Mouse (Mus musculus) midbrain, postnatal 0 days (tissue): ENCODE results near the gene Plagl2. TPM values are rescaled to one million over a fixed set of nuclear protein-coding genes. Genes with fewer than 3 reads are reported as not detected.

Source experiments
- ATAC-seq: fragments of 200-750 bp; cut with Nextera tagmentation; 2 replicates; pipeline ENCODE4 v1.8.0; 2017; ENCODE audit warnings: moderate number of reproducible peaks, mild to moderate bottlenecking, moderate TSS enrichment, moderate library complexity; ENCODE audit not compliant: low FRiP score
- DNase-seq: peaks from one replicate; pipeline ENCODE4 v3.0.0-alpha.2; 2015; ENCODE audit warnings: low spot score
- H3K27ac ChIP-seq: fragments of 300-500 bp; sonication (generic); 2 replicates; pipeline ENCODE4 v1.5.1; 2014; ENCODE audit warnings: low read depth, mild to moderate bottlenecking, low read length, mixed read lengths
- H3K27me3 ChIP-seq: fragments of 300-500 bp; sonication (generic); 2 replicates; pipeline ENCODE4 v1.6.1; 2014; ENCODE audit warnings: low read length, control low read depth, mixed read lengths; ENCODE audit not compliant: insufficient read depth
- H3K36me3 ChIP-seq: fragments of 300-500 bp; sonication (generic); 2 replicates; pipeline ENCODE4 v1.6.1; 2014; ENCODE audit warnings: low read length, control low read depth, mixed read lengths; ENCODE audit not compliant: insufficient read depth
- H3K4me1 ChIP-seq: fragments of 300-500 bp; sonication (generic); 2 replicates; pipeline ENCODE4 v1.6.1; 2014; ENCODE audit warnings: mild to moderate bottlenecking, control low read depth, antibody characterized with exemption, low read length, mixed read lengths; ENCODE audit not compliant: insufficient read depth
- H3K4me2 ChIP-seq: fragments of 300-500 bp; sonication (generic); 2 replicates; pipeline ENCODE4 v1.6.1; 2014; ENCODE audit warnings: low read depth, mild to moderate bottlenecking, low read length, mixed read lengths; ENCODE audit not compliant: poor library complexity, severe bottlenecking
- H3K4me3 ChIP-seq: fragments of 300-500 bp; sonication (generic); 2 replicates; pipeline ENCODE4 v1.5.1; 2014; ENCODE audit warnings: low read depth, mild to moderate bottlenecking, low read length, moderate library complexity
- H3K9ac ChIP-seq: fragments of 300-500 bp; sonication (generic); replicated peaks from 2 replicates; pipeline ENCODE4 v1.6.1; 2014; ENCODE audit warnings: mild to moderate bottlenecking, low read length, moderate library complexity, mixed read lengths; ENCODE audit not compliant: poor library complexity, severe bottlenecking
- H3K9me3 ChIP-seq: fragments of 300-500 bp; sonication (generic); 2 replicates; pipeline ENCODE4 v1.6.1; 2016; ENCODE audit warnings: low read length, control low read depth
- CTCF ChIP-seq: IDR thresholded peaks from 2 replicates; pipeline ENCODE4 v1.5.1; 2016; ENCODE audit warnings: antibody characterized with exemption, mild to moderate bottlenecking
- WGBS: fragments of 180-500 bp; shearing (Covaris S2); extraction: QIAGEN DNeasy Blood & Tissue Kit; methylation state at CpG from one replicate; pipeline ENCODE4 v1.1.7; 2014; 5-methylcytosine and 5-hydroxymethylcytosine counted together
- polyA plus RNA-seq: library from polyadenylated mRNA; unstranded; fragments of >200 nt; fragmentation: Nextera tagmentation; extraction: Ambion mirVana; gene quantifications from 2 replicates; pipeline ENCODE4 v1.2.1, GENCODE M21; 2015
- total RNA-seq: library from RNA; depleted of rRNA; stranded (reverse); fragments of >200 nt; gene quantifications from 2 replicates; pipeline ENCODE4 v1.2.3, GENCODE M21; 2014; rRNA removed

The Plagl2 gene
- total and polyA plus RNA-seq, 2 experiments from 2014 or later = 2.9 to 7.0 TPM

DNA sequence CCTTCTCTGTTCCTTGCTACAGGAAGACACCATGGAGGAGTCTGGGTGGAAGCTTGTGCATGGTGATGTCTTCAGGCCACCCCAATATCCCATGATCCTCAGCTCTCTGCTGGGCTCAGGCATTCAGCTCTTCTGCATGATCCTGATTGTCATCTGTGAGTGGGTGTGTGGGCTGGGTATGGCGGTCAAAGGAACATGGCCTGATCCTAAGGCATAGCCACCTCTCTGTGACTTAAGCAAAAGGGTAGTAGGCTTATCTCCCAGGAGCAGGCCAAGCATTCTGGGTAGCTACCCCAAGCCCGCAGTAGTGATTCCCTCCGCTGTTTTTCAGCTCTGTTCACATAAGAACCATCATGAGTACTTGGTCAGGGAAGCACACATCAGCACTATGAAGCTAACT, 47.0 kb downstream of the Plagl2 start:
- H3K27me3 ChIP-seq = no peaks in the 10 kb centered on the region
- ATAC-seq (no peak), DNase-seq (no peak)
- no peaks in the 10 kb centered on the region for H3K9me3 ChIP-seq
- no peak overlapping the region for H3K4me3 ChIP-seq
- whole genome bisulfite sequencing = 98% methylated on average over 3 of the region's 3 CpGs
- H3K27ac ChIP-seq = no peak overlapping the region
- no peak overlapping the region for H3K4me2 ChIP-seq
- peaks cover 68% of the 10 kb centered on the region for H3K36me3 ChIP-seq
- no peaks in the 10 kb centered on the region for H3K4me1 ChIP-seq
- TF ChIP-seq CTCF = no peak
- no peak overlapping the region for H3K9ac ChIP-seq

DNA sequence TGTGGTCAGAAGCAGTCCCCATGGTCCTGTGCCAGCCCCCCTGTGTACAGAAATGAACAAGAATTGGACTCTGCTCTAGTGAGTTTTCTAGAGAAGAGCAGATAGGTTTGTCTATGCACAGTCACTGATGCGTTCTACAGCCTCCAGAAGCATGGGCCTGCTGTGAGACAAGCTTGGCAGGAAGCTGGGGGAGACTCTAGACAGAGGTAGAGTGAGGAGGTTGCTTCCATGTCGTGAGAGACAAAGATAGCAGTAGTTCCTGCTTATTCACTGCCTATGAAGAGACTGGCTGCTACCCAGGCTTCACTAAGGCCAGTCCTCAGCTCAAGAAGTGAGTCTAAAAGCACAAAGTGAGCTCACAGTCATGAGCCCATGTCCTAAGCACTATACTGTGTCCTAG, 50.0 kb downstream of the Plagl2 start:
- 76% methylated on average over 2 of the region's 2 CpGs for WGBS
- Histone ChIP-seq H3K9me3 (no peaks in the 10 kb centered on the region), H3K36me3 (peaks cover 81% of the 10 kb centered on the region), H3K4me1 (no peaks in the 10 kb centered on the region), H3K4me3 (no peak overlapping the region), H3K4me2 (no peak overlapping the region), H3K9ac (no peak overlapping the region), H3K27ac (no peak overlapping the region), H3K27me3 (no peaks in the 10 kb centered on the region)
- TF ChIP-seq CTCF = no peak
- ATAC-seq = no peak
- DNase-seq = no peak

DNA sequence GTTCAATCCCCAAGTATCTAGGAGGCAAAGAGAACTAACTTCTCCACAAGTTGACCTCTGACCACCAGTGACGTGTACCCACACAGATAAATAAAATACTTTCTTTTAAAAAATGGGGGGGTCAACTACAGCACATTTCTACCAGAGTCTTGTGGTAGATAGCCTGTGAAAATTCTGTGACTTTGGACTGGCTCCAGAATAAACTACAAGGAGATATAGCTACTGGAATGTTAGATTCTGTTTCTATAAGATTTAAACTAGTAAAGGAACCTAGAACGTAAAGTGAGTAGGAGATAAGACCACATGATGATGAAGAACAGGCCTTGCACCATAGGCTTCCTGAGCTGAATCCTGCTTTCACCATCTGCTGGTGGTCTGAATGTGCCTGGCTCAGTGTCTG, 53.4 kb downstream of the Plagl2 start:
- H3K36me3 ChIP-seq = peaks cover 87% of the 10 kb centered on the region
- 90% methylated on average over 2 of the region's 2 CpGs for WGBS
- no peak overlapping the region for H3K4me3 ChIP-seq
- no peaks in the 10 kb centered on the region for H3K9me3 ChIP-seq
- H3K9ac ChIP-seq = no peak overlapping the region
- DNase-seq (no peak), ATAC-seq (no peak)
- H3K4me2 ChIP-seq = no peak overlapping the region
- no peaks in the 10 kb centered on the region for H3K4me1 ChIP-seq
- no peak overlapping the region for H3K27ac ChIP-seq
- TF ChIP-seq CTCF = no peak
- no peaks in the 10 kb centered on the region for H3K27me3 ChIP-seq

DNA sequence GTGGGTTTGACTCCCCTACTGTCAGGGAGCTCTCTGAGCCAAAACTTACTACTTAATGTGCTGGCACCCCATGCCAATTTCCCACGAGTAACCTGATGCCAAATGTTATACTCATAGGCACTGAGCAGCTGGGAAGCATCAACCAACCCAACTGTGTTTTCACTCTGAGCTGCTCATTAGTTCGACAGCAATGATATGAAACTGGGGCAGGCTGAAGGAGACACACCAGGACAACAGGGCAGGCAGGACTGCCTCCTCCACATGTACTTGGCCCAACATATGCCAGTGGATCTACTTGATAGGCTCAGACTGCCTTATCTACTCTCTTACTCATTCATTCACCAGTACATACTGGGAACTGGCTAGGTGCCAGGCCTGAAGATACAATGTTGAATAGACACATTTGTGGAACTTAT, 55.0 kb downstream of the Plagl2 start:
- H3K36me3 ChIP-seq = peaks cover 82% of the 10 kb centered on the region

DNA sequence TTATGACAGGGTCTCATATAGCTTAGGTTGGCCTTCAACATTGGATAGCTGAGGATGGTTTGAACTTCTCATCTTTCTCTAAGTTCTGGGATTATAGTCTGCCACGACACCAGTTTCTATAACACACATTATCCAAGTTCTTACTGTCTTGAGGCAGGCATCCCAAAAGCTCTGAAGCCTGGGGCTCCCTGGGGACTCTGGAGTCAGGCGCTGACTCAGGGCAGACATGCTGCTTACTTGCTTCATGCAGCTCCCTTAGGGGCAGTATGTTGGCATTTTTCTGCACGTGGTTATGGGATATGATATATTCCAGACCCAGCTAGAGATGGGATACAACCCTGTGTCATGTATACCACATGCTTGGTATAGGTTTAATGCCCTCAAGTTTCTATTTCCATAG, 61.3 kb downstream of the Plagl2 start:
- Histone ChIP-seq H3K4me2 (no peak overlapping the region), H3K9me3 (no peaks in the 10 kb centered on the region), H3K27ac (no peak overlapping the region), H3K36me3 (peaks cover 42% of the 10 kb centered on the region), H3K4me1 (no peaks in the 10 kb centered on the region), H3K4me3 (no peak overlapping the region), H3K9ac (no peak overlapping the region), H3K27me3 (no peaks in the 10 kb centered on the region)
- no peak for DNase-seq
- 83% methylated on average over 3 of the region's 3 CpGs for WGBS
- ATAC-seq = no peak
- TF ChIP-seq CTCF = no peak

More for the DNA sequence above, 55.0 kb downstream of the Plagl2 start:
- Histone ChIP-seq H3K9ac (no peak overlapping the region), H3K4me1 (no peaks in the 10 kb centered on the region), H3K27ac (no peak overlapping the region), H3K4me3 (no peak overlapping the region), H3K9me3 (no peaks in the 10 kb centered on the region), H3K27me3 (no peaks in the 10 kb centered on the region), H3K4me2 (no peak overlapping the region)
- TF ChIP-seq CTCF = no peak
- WGBS = 76% methylated on average over 2 of the region's 2 CpGs
- DNase-seq = peak; percentile 28
- ATAC-seq = no peak

DNA sequence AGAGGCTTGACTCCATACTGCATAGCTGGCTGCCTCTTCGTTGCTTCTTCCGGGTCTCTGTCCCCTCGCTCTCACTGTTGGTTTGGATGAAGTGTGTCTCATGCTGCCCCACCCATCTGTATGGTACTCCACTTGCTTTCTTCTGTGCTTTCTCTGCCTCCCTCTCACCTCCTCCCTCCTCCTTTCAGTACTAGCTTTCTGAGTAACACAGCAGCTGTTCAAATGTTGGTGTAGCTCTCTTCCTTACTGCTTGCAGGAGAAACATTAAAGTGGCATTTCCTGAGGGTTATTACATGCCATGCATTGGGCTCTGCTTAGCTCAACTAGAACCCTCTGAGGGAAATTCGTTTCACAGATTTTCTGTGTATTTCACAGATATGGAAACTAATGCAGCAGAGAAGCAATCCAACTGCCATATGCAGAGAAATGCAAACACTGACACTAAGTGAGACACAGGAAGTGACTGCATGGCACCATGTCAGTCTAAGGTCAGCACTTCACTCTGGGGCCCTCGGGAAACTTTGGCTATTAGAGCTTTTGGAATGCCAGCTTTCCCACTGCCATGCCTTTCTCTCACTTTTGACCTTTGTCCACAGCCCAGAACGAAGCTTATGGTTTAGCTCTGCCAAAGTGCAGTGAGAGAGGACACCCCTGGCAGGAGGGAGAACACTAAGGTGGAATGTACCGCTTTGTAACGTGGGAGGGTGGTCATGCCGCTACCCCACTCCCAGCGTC, 61.9 kb downstream of the Plagl2 start:
- DNase-seq = no peak
- 87% methylated on average over 10 of the region's 10 CpGs for WGBS
- Histone ChIP-seq H3K4me3 (no peak overlapping the region), H3K4me2 (no peak overlapping the region), H3K9me3 (no peaks in the 10 kb centered on the region), H3K36me3 (peaks cover 36% of the 10 kb centered on the region), H3K27ac (no peak overlapping the region), H3K9ac (no peak overlapping the region), H3K4me1 (no peaks in the 10 kb centered on the region), H3K27me3 (no peaks in the 10 kb centered on the region)
- no peak for TF ChIP-seq CTCF
- ATAC-seq = no peak

Other genes with a start within 250 kb of the Plagl2 start
- gene Pdrg1, start 226.0 kb downstream of the Plagl2 start, total RNA-seq = 54.5 and 60.7 TPM in 2 replicates
- gene Pdrg1, start 226.0 kb downstream of the Plagl2 start, polyA plus RNA-seq = 240 and 249 TPM in 2 replicates
- 34.0 and 35.5 TPM in 2 replicates for gene Xkr7, start 209.6 kb downstream of the Plagl2 start, total RNA-seq
- 1.1 and 1.4 TPM in 2 replicates for gene Xkr7, start 209.6 kb downstream of the Plagl2 start, polyA plus RNA-seq
- gene Ccm2l, start 175.5 kb downstream of the Plagl2 start, total RNA-seq = 4.5 and 7.0 TPM in 2 replicates
- gene Ccm2l, start 175.5 kb downstream of the Plagl2 start, polyA plus RNA-seq = 1.1 and 1.3 TPM in 2 replicates
- gene Hck, start 133.0 kb downstream of the Plagl2 start, total RNA-seq = 11.7 and 13.7 TPM in 2 replicates
- gene Hck, start 133.0 kb downstream of the Plagl2 start, polyA plus RNA-seq = 8.7 and 9.6 TPM in 2 replicates
- 61.9 and 64.5 TPM in 2 replicates for gene Tm9sf4, start 80.1 kb downstream of the Plagl2 start, total RNA-seq
- 72.2 and 84.2 TPM in 2 replicates for gene Tm9sf4, start 80.1 kb downstream of the Plagl2 start, polyA plus RNA-seq
- gene Tspyl3, start 16.0 kb downstream of the Plagl2 start, total RNA-seq = 30.1 and 38.8 TPM in 2 replicates
- 54.7 and 59.4 TPM in 2 replicates for gene Tspyl3, start 16.0 kb downstream of the Plagl2 start, polyA plus RNA-seq
- gene Pofut1, start 107 bp upstream of the Plagl2 start, total RNA-seq = 18.8 and 24.2 TPM in 2 replicates
- 3.2 and 4.6 TPM in 2 replicates for gene Pofut1, start 107 bp upstream of the Plagl2 start, polyA plus RNA-seq
- 49.5 and 57.3 TPM in 2 replicates for gene Kif3b, start 50.0 kb upstream of the Plagl2 start, total RNA-seq
- gene Kif3b, start 50.0 kb upstream of the Plagl2 start, polyA plus RNA-seq = 19.9 and 20.6 TPM in 2 replicates
- gene Asxl1, start 104.4 kb upstream of the Plagl2 start, total RNA-seq = 29.0 and 32.9 TPM in 2 replicates
- gene Asxl1, start 104.4 kb upstream of the Plagl2 start, polyA plus RNA-seq = 10.7 and 13.4 TPM in 2 replicates